Mouse (Mus musculus): ENCODE data around the gene Atp2a3.

The Atp2a3 gene

GRCm38 (mm10) chr11:72954216-72954615, 6.8 kb upstream of the Atp2a3 start:
- DNase-seq (ENCODE audit: low spot score), result no peak

GRCm38 (mm10) chr11:72955339-72955974, 5.5 kb upstream of the Atp2a3 start:
- no peak for DNase-seq (ENCODE audit: low spot score)

DNA sequence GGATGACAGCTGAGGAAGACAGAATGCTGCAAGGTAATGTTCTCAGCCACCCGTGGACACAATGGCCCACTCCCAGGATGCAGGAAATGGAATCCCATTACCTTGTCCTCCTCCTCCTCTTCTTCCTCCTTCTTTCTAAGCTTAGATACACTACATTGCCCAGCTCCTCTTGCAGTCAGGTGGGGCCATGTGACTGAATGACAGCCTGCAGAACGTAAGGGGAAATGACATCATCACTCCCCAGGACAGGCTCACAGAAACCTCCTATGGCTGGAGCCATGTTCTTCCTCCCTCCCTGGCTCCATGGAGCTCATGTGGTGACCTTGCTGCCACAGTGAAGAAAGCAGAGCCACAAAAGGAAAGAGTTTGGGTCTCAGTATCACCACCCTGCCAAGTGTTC, 3.7 kb upstream of the Atp2a3 start:
- no peak for DNase-seq (ENCODE audit: low spot score)

DNA sequence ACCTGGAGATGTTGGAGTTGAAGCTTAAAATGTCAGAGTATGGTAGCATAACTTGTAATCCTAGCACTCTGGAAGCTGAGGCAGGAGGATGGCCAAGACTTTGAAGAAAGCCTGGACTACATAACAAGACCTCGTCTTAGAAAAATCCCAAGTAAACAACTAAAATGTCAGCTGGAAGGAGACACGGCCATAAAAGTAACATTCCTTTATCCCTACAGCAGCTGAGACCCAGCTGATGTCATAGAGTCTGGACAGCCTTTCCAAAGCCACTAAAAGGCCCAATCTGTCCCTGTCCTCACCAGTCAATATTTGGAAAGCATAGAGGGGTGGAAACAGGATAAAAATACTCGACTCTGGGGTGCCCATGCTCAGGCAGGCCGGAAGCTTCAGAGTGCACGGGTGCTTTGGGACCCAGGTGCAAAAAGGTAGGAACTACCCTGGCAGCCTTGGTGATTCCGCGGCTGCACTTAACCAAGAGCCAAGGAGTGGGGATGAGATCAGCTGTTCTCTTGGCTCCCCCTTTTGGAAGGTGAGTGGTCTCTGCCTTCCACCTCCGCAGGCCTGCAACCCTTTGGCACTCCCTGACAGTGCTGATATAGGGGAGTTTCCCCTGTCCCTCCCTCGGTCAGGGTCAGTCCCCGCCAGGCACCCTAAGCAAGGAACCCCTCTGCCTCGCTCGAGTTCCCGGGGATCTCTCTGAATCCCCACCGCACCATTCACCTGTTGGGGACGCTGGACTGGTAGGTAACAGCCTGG, 867 bp upstream of the Atp2a3 start:
- no peak for DNase-seq (ENCODE audit: low spot score)

GRCm38 (mm10) chr11:72960723-72961071, 272 bp upstream of the Atp2a3 start:
- no peak for DNase-seq (ENCODE audit: low spot score)

DNA sequence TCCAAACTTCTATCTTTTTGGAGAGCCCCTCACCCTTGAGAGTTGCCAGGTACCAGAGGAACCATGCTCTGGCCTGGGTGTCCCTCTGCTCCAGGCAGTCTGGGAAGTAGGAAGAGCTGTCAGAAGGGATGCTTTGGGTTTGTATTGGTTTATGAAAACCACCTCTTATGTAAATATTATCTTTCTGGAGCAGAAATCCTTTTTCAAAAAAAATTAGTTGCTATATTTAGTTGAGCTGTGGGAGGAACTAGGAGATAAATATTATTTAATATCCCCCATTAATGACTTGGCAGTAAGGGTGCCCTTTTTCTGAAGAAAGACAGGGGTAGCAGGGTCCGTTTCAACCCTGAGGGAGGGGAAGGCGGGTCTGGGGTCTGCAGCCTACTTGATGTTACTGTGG, 1.4 kb downstream of the Atp2a3 start:
- no peak for DNase-seq (ENCODE audit: low spot score)

DNA sequence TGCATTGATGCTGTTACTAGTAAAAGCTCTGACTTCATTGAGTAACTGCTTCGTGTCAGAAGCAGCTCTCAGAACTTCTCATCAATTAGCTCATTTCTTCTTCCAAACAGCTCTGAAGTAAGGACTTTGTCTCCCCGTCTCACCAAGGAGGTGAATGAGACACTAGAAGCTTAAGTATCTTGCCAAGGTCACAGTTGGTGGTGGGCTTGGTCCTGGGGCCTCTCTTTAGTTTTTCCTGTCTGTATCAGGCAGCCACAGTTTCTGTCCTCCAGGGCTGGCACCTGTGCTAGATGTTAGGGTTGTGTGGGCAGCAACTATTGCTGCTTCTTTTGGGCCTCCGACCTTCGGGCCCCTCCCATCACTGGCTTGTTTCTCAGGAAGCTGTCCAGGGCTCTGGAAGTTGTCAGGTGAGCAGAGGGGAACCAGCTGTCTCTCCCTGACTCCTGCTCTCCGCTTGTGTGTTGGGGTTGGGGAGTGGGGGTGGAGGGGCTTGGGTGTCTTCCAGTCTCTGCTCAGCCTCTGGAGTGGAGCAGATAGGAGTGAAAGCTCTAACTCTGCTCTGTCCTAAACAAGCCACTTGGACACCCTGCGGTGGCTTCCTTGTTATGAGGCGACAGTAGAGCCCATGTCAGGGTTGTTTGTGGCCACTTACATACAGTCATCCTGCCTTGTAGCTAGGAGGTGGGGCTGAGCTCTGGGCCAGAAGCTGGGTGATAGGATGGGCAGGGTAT, 2.3 kb downstream of the Atp2a3 start:
- no peak for DNase-seq (ENCODE audit: low spot score)

DNA sequence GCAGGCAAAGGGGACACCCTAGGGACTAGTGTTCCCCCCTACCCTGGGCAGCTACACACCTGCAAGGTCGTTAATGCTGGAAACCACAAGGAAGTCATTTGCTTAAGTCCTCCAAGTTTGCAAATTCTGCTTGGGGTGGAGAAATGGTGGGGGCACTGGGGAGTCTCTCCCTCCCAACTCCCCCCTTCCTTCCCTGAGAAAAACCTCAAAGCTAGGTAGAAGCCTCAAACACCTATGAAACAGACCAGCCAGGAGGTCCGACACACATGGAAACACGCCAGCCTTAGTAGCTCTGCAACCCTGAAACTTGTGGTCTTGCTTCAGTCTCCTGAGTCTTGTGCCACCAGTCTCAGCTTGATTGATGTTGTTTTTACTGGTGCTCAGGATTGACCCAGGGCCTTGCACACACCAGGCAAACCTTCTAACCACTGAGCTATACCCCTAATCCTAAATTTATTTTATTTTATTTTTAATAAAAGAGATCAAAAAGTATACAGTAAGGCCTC, 2.9 kb downstream of the Atp2a3 start:
- DNase-seq (ENCODE audit: low spot score), result no peak

DNA sequence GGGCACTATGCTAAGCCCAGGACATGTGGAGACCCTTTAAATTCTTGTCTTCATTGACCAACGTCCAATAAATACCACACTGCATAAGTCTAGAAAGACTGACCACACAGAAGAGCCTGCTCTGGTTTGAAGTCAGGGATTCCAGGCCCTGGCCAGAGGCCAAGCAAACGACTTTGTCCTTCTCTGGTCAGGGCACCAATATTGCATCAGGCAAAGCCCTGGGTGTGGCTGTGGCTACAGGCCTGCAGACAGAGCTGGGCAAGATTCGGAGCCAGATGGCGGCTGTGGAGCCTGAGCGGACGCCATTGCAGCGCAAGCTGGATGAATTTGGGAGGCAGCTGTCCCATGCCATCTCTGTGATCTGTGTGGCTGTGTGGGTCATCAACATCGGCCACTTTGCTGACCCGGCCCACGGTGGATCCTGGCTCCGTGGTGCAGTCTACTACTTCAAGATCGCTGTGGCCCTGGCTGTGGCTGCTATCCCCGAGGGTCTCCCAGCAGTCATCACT, 14.1 kb downstream of the Atp2a3 start:
- DNase-seq (ENCODE audit: low spot score), result no peak

GRCm38 (mm10) chr11:72982516-72982915, 21.5 kb downstream of the Atp2a3 start:
- DNase-seq (ENCODE audit: low spot score), result no peak

DNA sequence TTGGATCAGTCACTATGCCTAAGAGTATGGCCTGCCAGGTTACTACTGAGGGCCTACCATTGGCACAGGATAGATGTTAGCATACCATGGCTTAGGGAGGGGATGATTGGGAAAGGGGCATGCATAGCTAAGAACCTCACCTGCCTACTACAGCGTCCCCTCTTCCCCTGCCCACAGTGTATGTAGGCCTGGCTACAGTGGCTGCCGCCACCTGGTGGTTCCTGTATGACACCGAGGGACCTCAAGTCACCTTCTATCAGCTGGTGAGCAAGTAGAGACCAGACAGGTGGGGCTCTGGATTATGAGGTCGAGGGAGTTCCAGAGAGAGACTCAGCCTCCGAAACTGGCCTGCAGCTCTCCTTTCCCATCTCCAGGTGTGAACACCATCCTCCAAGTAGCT, 22.3 kb downstream of the Atp2a3 start:
- DNase-seq (ENCODE audit: low spot score), result peak; percentile 23

GRCm38 (mm10) chr11:72986745-72987144, 25.8 kb downstream of the Atp2a3 start:
- no peak for DNase-seq (ENCODE audit: low spot score)

DNA sequence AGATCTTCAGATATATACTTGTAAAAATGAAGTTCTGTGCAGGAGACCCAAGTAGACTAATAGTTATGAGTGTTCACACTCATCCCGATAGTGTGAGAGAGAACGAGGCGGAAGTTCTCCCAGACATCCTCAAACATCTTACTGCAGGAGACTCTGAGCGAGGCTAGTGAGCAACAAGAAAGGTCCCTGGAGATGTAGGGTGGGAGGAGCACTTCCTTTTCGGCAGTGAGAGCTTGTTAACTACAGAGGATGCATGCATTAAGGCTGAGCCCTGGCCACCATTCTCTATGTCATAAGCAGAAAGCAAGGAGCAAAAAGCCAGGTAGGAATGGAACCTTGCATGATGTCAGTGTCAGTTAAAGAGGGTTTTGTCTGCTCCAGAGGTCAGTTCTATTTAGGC, 26.3 kb downstream of the Atp2a3 start:
- no peak for DNase-seq (ENCODE audit: low spot score)

DNA sequence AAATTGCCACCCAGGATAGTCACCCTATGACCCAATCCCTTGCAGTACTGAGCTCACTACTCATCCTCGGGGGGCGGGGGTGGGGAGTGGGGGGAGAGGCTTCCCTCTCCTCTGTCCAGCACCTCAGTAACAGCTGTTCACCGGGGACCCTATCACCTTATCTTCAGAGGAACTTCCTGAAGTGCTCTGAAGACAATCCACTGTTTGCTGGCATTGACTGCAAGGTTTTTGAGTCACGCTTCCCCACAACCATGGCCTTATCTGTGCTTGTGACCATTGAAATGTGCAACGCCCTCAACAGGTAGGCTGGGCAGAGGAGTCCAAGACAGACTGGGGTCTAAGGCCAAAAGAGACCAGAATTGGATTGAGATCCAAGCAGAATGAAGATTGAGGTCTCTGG, 26.8 kb downstream of the Atp2a3 start:
- DNase-seq (ENCODE audit: low spot score), result no peak

GRCm38 (mm10) chr11:72989044-72989443, 28.1 kb downstream of the Atp2a3 start:
- DNase-seq (ENCODE audit: low spot score), result no peak

DNA sequence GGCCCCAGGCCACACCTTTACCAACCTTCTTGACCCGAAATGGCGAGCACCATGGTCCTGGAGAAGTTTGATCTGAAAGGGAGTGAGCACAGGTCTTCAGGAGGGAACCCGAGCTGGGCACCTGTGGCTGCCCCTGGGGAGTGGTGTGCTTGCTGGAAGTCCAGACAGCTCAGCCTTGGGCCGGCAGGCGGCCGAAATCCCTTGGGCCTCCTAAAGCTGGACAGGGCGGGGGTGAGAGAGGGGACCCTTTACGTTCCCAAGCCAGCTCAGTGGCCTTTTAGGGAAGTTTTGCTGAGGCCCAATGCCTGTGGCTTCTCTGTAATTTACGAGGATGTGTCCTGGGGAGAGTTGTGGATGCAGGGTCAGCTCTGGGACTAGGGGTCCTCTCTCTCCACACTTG, 29.7 kb downstream of the Atp2a3 start:
- DNase-seq (ENCODE audit: low spot score), result no peak

DNA sequence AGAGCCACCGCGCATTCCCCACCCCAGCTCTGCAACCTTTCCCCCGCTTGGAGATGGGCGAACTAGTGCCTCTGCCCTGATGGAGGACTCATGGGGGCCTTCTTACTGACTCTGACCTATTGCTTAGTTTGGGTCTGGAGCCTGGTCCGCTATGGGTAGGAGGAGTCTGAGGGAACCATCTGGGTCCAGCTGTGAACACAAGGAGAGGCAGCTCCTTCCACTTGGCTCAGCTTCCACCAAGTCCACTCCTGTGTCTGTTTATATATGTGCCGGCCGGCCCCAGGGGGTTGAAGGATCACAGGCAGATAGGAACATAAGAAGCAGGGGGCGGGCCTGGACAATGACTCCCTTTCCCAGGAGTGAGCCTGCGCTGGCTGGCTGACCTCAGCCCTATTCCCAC, 31.0 kb downstream of the Atp2a3 start:
- no peak for DNase-seq (ENCODE audit: low spot score)

DNA sequence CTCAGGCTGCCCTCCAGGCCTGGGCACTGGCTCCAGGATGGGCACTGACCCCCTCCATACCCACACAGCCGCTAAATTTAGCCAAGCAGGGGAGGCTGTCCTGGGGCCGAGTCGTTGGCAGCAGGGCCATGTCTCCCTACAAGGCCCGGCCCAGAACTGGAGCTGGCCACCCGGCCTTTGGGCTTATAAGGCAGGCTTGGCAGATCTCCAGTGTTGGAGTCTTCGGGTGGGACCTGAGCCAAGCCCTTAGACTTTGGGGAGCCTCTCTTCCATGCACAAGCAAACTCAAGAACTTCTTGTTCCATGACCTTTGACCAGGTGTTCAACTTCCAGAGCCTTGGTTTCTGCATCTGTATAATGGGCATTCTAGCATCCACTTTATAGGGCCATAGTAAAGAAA, 35.4 kb downstream of the Atp2a3 start:
- DNase-seq (ENCODE audit: low spot score), result no peak

- DNase-seq (ENCODE audit: low spot score), result no peak
Observed at GRCm38 (mm10) chr11:72996781-72997180, 35.8 kb downstream of the Atp2a3 start.

DNA sequence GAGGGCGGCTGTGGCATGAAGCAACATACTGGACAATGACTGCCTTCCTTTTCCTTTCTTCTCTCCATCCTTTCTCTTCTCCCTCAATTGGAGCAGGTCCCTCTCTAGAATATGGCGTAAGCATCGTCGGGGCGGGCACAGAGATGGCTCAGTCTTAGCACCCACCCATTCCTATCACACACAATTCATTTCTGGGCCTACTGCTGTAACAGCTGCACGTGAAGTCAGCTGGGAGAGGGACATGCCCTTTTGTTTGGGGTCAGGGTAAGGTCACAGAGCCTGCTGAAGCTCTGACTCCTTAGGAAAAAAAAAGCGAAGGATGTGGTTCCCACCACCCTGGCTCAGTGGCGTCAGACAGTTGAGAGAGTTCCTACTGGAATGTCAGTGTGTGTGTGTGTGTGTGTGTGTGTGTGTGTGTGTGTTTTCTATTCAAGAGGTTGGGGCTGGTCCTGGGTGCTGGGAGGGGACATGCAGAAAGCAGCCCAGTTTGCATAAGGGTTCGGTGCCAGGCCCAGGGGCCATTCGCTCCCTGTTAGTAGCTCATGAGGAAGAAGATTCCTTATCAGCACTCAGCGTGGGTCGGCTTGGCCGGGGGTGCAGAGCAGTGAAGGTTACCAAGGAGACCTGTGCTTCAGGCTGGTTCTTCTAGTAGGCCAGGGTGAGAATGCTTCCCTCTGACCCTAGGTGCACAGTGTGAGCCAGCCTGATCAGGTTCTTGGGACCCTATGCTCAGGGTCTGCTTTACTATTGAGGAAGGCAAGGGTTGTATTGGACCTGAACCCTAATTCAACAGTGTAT, 36.8 kb downstream of the Atp2a3 start:
- DNase-seq (ENCODE audit: low spot score), result peak; percentile 26

DNA sequence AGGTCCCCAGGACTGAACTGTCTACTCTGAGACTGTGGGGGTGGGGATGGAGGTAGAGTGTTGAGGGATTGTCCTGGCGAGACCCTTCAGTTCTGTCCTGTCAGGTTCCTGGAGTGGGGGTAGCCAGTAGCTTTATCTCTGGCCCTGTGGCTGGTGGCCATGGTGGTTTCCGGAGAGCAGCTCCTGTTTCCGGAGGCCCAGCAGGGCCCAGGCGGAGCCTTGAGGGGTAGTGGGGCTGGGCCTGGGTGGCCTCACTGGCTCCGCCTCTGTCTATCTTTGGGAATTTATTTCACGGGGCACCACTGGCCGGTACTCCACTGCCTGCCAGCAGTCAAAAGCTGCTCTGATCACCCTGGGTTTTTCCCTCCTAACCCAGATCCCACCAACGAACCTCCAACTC, 37.8 kb downstream of the Atp2a3 start, which contains the start of gene P2rx1:
Gene P2rx1, plus strand, starts transcription at position 333 of the 400 bp plus-strand sequence.
- no peak for DNase-seq (ENCODE audit: low spot score)

- peak; percentile 84 for DNase-seq (ENCODE audit: low spot score)
Observed at GRCm38 (mm10) chr11:73001029-73001428, 40.1 kb downstream of the Atp2a3 start.
